Comparison of ENCODE assay signal across 8 mouse cellular contexts in genomic region chr4:116555413-116556300, GRCm38 (mm10). TPM values are rescaled to one million over a fixed set of nuclear protein-coding genes. Genes with fewer than 3 reads are reported as not detected.
DNase-seq lines count a peak whose midpoint lies in the region; ATAC-seq lines count a peak whose summit lies in the region.

Gene Tmem69 (minus strand): TSS chr4:116555936.

- H3K4me1 ChIP-seq in hindbrain, embryonic 15.5 days (replicated peaks): peaks cover 25% of the 10 kb centered on the region

- H3K27ac ChIP-seq in hindbrain, embryonic 15.5 days (replicated peaks): peak within 1 kb of the TSS; percentile 97

- no peaks in the 10 kb centered on the region for H3K27me3 ChIP-seq in hindbrain, embryonic 15.5 days

- peak within 1 kb of the TSS; percentile 67 for H3K4me3 ChIP-seq in hindbrain, embryonic 15.5 days

- H3K4me2 ChIP-seq in hindbrain, embryonic 15.5 days: peak within 1 kb of the TSS; percentile 82

- H3K36me3 ChIP-seq in hindbrain, embryonic 15.5 days: peaks cover 8% of the 10 kb centered on the region

- no peaks in the 10 kb centered on the region for H3K9me3 ChIP-seq in hindbrain, embryonic 15.5 days

- peak; percentile 92 for DNase-seq in R1 (ENCODE audit: low read depth, low spot score)
- peak; percentile 86 to 87 for DNase-seq in cerebellum, postnatal 14 days
- DNase-seq in frontal cortex, postnatal 25 days (ENCODE audit: low spot score in 2 of 2): peak; percentile 64 to 69
- DNase-seq in left cerebral cortex, adult 11 months (ENCODE audit: low spot score): peak; percentile 59
- peak; percentile 74 to 87 for DNase-seq in lung, postnatal 4 days
- peak; percentile 60 for DNase-seq in retina, postnatal 7 days (ENCODE audit: low read depth, low spot score)
- DNase-seq in urinary bladder, postnatal 14 days (ENCODE audit: low spot score): peak; percentile 73

- ATAC-seq in hindbrain, embryonic 15.5 days (ENCODE audit: low FRiP score, low read depth): no peak

- peak within 1 kb of the TSS; percentile 63 for H3K9ac ChIP-seq in hindbrain, embryonic 15.5 days

- WGBS in hindbrain, embryonic 15.5 days: 5% methylated on average over 23 of the region's 23 CpGs

RNA-seq across cellular contexts. Expression of gene Tmem69, which starts in this region (rescaled TPM):
- polyA plus RNA-seq in hindbrain, embryonic 15.5 days (2015; fragmentation: Nextera tagmentation; extraction: Ambion mirVana): 21.4 and 21.5 TPM in 2 replicates
